Mouse (Mus musculus) thymus, postnatal 4 days (tissue): ENCODE data around the gene Elane.
A peak's percentile ranks its signal among the peaks of the same experiment; 100 is the strongest.

ENCODE experiments used
- DNase-seq: peaks from one replicate; pipeline ENCODE4 v3.0.0; 2021

The Elane gene

DNA sequence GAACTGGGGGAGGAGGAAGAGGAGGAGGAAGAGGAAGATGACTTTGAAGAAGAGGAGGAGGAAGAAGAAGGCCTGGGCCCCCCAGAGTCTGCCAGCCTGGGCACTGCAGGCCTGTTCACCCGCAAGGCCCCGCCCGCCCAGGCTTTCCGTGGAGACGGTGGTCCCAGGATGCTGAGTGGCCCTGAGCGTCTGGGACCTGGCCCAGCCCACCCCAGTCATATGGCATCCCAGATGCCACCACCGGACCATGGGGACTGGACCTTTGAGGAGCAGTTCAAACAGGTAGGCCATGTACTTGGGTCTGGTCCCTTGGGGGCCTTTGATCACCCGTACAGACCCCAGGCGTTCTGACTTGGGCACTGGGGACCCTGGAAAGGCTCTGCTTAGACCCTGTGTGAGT lies 45.8 kb downstream of the Elane start:
- no peak for DNase-seq

DNA sequence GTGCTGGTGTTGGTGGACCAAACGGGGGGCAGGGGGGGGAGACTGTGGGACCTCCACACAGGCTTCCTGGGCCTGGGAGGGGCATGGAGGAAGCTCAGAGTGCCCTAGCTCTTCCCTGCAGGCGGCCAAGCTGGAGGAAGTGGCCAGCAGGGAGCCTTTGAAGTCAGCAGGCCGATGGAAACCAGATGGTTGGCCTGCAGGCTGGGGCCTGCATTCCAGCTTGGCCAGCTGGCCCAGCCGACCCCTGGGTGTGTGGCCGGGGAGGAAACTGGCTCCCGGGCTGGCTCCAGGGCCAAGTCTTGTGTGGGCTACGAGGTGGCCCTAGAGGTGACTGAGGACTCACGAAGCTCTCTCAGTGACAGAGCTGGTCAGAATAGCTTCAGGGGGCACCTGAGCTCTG lies 46.7 kb downstream of the Elane start:
- DNase-seq: no peak

DNA sequence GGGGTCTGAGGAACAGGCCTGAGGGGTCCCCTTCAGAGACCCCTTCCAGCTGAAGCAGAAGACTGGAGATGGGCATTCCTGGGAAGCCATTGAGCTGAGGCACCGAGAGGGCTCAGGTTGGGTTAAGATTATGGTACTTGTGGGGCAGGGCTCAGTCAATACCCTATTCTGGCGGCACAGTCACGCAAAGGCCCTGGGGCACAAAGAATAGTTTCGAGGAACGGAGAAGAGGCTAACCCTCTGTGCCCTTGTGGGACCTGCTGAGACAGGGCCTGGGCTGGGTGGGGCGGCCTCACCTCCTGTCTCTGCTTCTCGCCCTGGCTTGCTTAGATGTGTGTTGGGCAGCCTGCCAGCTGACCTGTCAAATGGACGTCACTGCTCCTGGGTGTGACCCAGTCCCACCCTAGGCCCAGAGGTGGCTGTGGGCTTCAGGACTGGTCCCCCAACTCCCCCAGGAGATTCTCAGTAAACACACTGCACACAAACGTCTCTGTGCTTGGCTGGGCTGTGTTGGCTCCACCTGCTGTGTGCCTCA lies 47.2 kb downstream of the Elane start:
- no peak for DNase-seq

DNA sequence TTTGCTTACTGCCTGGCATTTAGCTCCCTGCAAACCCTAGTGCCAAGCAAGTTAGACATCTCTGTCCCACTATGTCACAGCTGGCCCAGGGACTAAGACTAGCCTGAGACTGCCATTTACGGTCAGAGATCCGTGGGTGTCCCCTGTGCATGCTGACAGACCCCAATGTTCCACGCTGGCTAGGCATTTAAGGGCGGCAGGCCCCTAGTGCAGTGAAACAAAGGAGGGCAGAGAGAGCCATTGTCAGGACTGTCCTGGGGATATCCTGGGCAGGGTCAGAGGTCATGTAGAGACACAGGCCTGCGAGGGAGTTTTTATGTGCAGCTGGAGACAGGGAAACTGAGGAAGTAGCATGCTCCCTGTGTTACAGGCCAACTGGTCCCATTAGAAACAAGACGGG lies 47.8 kb downstream of the Elane start:
- DNase-seq: no peak

DNA sequence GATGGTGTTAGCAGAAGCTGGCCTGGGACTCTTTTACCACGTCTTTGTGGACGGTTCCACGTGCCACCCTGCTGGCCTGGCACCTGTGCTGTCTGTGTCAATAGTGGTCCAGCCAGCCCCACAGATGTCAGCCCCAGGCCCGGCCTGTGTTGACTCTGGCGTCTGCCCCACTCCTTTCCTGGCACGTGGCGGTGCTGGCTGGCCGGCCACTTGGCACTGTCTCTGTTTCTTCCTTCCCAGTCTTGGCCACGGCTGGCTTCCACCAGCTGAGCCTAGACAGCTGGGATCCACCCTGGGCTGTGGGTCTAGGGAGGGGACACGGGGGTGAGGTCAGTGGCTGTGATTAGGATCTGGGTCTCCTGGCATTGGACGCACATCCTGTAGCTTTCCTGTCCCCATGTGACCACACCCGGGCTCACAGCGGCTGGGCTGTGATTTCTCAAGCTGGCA lies 48.2 kb downstream of the Elane start:
- DNase-seq: no peak

DNA sequence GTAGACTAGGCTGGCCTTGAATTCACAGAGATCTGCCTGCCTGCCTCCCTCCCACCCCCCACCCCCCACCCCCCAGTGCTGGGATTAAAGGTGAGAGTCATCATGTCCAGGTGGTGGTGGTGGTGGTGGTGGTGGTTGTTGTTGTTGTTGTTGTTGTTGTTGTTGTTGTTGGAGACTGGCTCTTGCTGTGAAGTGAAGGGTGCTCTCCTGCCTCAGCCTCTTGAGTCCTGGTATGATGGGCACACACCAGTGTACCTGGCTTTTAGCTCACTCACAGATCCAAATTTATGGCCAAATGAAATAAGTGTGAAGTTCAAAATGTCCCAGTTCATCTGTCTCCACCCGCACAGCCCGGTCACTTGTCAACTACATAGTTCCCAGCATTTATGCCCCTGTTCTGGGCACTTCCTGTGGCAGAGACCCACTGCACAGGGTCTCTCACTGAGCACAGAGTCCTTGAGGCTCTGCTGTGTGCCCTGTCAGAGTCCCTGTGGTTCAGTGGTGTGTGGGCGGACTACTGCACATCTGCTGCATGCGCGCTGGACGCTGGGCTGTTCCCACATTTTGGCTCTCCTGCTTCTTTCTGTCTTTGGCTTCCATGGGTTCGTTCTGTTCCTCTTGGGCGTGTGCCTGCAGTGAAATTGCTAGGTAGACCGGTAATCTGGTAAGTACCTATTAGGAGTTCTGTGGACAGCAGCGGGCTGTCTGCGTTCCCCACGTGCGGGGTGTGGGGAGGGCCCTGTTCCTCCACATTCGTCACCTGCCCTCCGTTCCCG lies 48.9 kb downstream of the Elane start:
- no peak for DNase-seq

DNA sequence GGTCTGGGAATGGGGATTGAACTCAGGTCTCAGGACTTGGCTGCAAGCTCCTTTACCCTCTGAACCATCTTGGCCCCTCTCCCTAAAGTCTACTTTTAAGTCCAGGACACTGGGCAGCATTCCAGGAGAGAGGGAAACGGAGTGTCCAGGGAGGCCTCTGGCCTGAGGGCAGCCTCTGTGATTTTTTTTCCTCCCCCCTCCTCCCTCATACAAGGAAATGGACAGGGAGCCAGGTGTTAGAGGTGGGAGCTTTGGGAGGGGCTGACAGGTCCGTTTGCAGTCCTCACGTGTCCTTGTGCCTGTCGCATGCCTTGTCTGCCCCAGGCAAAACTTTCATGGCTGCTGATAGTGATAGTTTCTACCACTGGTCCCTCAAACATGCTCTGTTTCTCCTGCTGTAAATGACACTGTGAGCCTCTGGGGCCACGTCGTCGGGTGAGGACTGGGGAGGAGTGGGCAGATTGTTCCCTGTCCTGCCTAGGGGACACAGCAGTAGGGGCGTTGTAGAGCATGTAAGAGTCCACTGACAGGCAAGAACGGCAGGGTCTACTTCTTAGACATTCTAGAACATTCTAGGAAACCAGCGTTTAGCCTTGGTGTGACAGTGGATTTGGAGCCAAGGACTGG lies 50.4 kb downstream of the Elane start:
- DNase-seq: no peak

DNA sequence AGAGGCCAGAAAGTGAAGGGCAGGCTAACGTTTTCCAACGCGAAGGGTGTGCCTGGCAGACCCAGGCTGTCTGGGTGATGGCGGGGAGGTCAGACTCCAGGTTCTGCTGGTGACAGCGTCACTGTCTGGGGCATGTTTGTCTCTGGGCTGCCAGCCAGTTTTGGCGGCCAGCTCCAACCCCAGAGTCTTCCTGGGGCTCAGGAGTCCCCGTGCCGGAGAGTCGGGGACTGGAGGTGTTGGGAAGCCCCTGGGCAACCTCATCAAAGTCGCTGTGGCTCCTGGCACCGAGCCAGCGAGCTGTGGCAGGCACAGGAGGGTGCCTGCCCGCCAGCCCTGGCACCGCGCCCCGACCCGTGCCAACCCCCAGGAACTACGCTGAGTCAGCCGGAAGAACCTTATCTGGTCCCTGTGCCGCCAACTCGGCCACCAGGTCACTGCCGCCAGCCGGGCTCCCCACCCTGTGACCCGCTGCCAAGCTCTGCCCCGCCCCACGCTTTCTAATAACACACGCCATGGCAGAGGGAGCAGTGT lies 50.9 kb downstream of the Elane start:
- DNase-seq: peak; percentile 52
